Mouse (Mus musculus) midbrain, embryonic 16.5 days (tissue): ENCODE measurements around the gene Rnf39. TPM values are rescaled to one million over a fixed set of nuclear protein-coding genes. Genes with fewer than 3 reads are reported as not detected.

Source experiments
- ATAC-seq: fragments of 200-750 bp; cut with Nextera tagmentation; 2 replicates; pipeline ENCODE4 v1.8.0; 2017; ENCODE audit warnings: moderate TSS enrichment
- H3K27ac ChIP-seq: fragments of 300-500 bp; sonication (generic); 2 replicates; pipeline ENCODE4 v1.5.1; 2014; ENCODE audit warnings: mild to moderate bottlenecking, low read length, mixed read lengths
- H3K27me3 ChIP-seq: fragments of 300-500 bp; sonication (generic); 2 replicates; pipeline ENCODE4 v1.6.1; 2014; ENCODE audit warnings: low read depth, low read length, mixed read lengths; ENCODE audit not compliant: control insufficient read depth, insufficient read depth
- H3K36me3 ChIP-seq: fragments of 300-500 bp; sonication (generic); 2 replicates; pipeline ENCODE4 v1.6.1; 2014; ENCODE audit warnings: mild to moderate bottlenecking, low read length, moderate library complexity, mixed read lengths; ENCODE audit not compliant: control insufficient read depth, insufficient read depth
- H3K4me1 ChIP-seq: fragments of 300-500 bp; sonication (generic); 2 replicates; pipeline ENCODE4 v1.6.1; 2014; ENCODE audit warnings: mild to moderate bottlenecking, low read length, mixed read lengths; ENCODE audit not compliant: control insufficient read depth, insufficient read depth
- H3K4me2 ChIP-seq: fragments of 300-500 bp; sonication (generic); 2 replicates; pipeline ENCODE4 v1.6.1; 2014; ENCODE audit warnings: mild to moderate bottlenecking, low read length, mixed read lengths
- H3K4me3 ChIP-seq: fragments of 300-500 bp; sonication (generic); 2 replicates; pipeline ENCODE4 v1.5.1; 2014; ENCODE audit warnings: low read depth, mild to moderate bottlenecking, low read length, moderate library complexity, mixed read lengths
- H3K9ac ChIP-seq: fragments of 300-500 bp; sonication (generic); 2 replicates; pipeline ENCODE4 v1.6.1; 2014; ENCODE audit warnings: low read depth, low read length, mixed read lengths
- H3K9me3 ChIP-seq: fragments of 300-500 bp; sonication (generic); replicated peaks from 2 replicates; pipeline ENCODE4 v1.6.1; 2014; ENCODE audit warnings: mild to moderate bottlenecking, low read length, mixed read lengths; ENCODE audit not compliant: control insufficient read depth, poor library complexity, severe bottlenecking
- WGBS: fragments of 180-500 bp; shearing (Covaris S2); extraction: QIAGEN DNeasy Blood & Tissue Kit; methylation state at CpG from one replicate; pipeline ENCODE4 v1.1.7; 2014; 5-methylcytosine and 5-hydroxymethylcytosine counted together
- polyA plus RNA-seq: library from polyadenylated mRNA; unstranded; fragments of >200 nt; fragmentation: Nextera tagmentation; extraction: Ambion mirVana; gene quantifications from 2 replicates; pipeline ENCODE4 v1.2.1, GENCODE M21; 2015

Rnf39 gene
- polyA plus RNA-seq, 1 experiment from 2014 or later = 2.0 TPM

DNA sequence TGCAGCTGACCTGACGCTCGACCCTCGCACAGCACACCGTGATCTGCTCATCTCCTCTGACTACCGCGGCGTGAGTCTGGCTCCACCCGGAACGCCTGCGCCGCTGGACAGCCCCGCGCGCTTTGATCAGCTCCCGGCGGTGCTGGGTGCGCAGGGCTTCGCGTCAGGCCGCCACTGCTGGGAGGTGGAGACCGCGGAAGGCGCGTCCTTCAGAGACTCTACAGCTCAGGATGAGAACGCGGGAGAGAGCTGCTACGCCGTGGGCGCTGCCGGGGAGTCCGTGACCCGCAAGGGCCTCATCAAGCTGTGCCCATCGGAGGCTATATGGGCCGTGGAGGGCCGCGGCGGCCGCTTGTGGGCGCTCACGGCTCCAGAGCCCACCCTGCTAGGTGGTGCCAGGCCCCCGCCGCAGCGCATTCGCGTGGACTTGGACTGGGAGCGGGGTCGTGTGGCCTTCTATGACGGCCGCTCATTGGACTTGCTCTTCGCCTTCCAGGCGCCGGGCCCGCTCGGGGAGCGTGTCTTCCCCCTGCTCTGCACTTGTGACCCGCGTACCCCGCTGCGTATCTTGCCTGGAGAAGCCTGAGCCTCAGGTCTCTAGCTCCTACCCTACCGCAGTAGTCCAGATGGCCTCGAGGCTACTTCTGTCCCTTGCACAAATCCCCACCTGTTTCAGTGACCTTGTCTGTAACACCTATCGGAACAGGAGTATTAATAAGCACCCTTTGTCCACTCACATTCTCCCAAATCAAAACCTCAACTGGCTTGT lies 4.5 kb downstream of the Rnf39 start:
- peak overlapping the region; percentile 55 for H3K4me3 ChIP-seq
- WGBS = under 1% methylated on average over 62 of the region's 62 CpGs
- H3K36me3 ChIP-seq = peaks cover 5% of the 10 kb centered on the region; the same call in 1 of the 2 replicates
- H3K4me2 ChIP-seq = peak overlapping the region; percentile 86
- H3K4me1 ChIP-seq = peaks cover 27% of the 10 kb centered on the region
- H3K27ac ChIP-seq = peak overlapping the region; percentile 79
- peaks cover 14% of the 10 kb centered on the region for H3K27me3 ChIP-seq
- H3K9ac ChIP-seq = peak overlapping the region; percentile 80
- H3K9me3 ChIP-seq = no peaks in the 10 kb centered on the region
- peak; percentile 63 for ATAC-seq

- Histone ChIP-seq H3K36me3 (peaks cover 5% of the 10 kb centered on the region; the same call in 1 of the 2 replicates), H3K4me2 (no peak overlapping the region), H3K27ac (no peak overlapping the region), H3K9me3 (no peaks in the 10 kb centered on the region), H3K27me3 (peaks cover 9% of the 10 kb centered on the region), H3K4me3 (no peak overlapping the region), H3K4me1 (peaks cover 22% of the 10 kb centered on the region), H3K9ac (no peak overlapping the region)
- no peak for ATAC-seq
- WGBS = 81% methylated on average over 1 of the region's 1 CpGs
Observed at GRCm38 (mm10) chr17:36948286-36948685, 5.6 kb downstream of the Rnf39 start.

DNA sequence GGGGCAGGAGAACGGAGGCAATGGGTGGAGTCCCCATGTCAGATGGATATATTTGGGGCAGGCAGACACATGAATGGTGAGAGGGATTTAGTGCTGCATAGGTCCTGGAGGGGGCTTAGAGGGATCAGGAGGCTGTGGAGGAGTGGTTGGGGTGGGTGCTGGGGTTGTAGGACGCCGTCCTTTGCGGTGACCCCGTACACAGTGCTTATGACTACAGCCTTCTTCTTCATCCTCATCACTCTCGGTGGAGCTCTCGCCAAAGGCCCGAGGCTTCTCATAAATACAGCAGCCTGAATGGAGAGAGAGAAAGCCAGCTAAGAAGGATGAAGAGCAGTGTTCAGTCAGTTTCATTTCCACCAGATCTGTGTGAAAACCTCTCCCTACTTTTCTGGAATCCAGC lies 6.5 kb downstream of the Rnf39 start:
- Histone ChIP-seq H3K27me3 (peaks cover 7% of the 10 kb centered on the region), H3K4me1 (peaks cover 22% of the 10 kb centered on the region), H3K4me3 (no peak overlapping the region), H3K4me2 (no peak overlapping the region), H3K9ac (no peak overlapping the region), H3K27ac (no peak overlapping the region), H3K36me3 (peaks cover 5% of the 10 kb centered on the region; the same call in 1 of the 2 replicates), H3K9me3 (no peaks in the 10 kb centered on the region)
- WGBS = 92% methylated on average over 8 of the region's 8 CpGs
- no peak for ATAC-seq

DNA sequence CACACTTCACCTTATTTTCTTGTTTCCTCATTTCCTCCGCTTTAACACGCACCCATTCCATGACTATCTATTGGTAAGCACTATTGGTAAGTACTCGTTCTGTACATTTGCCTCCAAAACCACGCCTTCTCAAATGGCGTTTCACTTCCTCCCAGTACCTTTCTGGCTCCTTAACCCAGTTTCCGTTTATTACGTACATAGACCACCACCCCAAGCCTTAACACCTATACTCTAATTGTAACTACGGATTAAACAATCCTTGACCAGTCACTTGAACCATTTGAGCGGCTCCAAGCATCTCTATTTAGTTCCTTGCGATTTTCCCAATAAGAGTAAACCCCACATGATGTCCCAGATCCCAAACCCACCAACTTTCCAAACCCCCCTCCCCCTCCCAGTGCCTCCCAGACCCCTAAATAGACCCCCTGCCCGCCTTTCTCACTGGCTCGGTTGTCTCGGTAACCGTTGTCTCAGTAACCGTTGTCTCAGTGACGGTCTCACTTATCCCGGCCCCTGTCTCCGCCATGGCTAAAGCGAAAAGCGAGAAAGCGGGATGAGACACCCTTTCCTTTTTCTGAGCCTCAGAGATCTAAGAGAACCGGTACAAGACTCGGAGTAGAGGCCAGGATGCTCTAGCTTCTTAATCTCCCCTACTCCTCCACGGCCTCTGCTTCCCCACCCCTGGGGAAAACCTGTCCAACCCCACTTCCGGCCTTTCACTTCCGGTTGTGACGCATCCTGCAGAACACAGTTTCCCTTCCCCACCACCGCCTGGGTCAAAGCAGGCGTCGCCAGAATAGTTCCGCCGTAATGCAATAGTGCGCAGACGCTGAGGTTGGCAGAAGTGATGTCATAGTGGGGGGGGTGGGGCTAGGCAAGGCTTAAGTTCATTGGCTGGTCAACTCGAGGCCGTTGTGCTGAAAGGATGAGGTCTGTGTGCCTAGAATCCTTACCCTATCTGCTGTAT lies 8.5 kb downstream of the Rnf39 start, which contains the start of gene Ppp1r11:
Gene Ppp1r11 (minus strand): TSS at position 761 of the 967 bp plus-strand sequence.
- Histone ChIP-seq H3K4me2 (peak within 1 kb of the TSS; percentile 91), H3K4me1 (peaks cover 15% of the 10 kb centered on the region), H3K4me3 (peak within 1 kb of the TSS; percentile 66), H3K27ac (peak within 1 kb of the TSS; percentile 87), H3K9ac (peak within 1 kb of the TSS; percentile 76), H3K27me3 (no peaks in the 10 kb centered on the region), H3K36me3 (peaks cover 5% of the 10 kb centered on the region; the same call in 1 of the 2 replicates), H3K9me3 (no peaks in the 10 kb centered on the region)
- ATAC-seq = peak; percentile 95
- WGBS = 2% methylated on average over 36 of the region's 36 CpGs

GRCm38 (mm10) chr17:36952631-36953030 lies 9.9 kb downstream of the Rnf39 start:
- peaks cover 5% of the 10 kb centered on the region; the same call in 1 of the 2 replicates for H3K36me3 ChIP-seq
- no peaks in the 10 kb centered on the region for H3K27me3 ChIP-seq
- no peak overlapping the region for H3K4me3 ChIP-seq
- 94% methylated on average over 2 of the region's 2 CpGs for WGBS
- H3K9ac ChIP-seq = no peak overlapping the region
- no peak for ATAC-seq
- H3K4me2 ChIP-seq = no peak overlapping the region
- no peaks in the 10 kb centered on the region for H3K9me3 ChIP-seq
- no peak overlapping the region for H3K27ac ChIP-seq
- H3K4me1 ChIP-seq = peaks cover 14% of the 10 kb centered on the region

DNA sequence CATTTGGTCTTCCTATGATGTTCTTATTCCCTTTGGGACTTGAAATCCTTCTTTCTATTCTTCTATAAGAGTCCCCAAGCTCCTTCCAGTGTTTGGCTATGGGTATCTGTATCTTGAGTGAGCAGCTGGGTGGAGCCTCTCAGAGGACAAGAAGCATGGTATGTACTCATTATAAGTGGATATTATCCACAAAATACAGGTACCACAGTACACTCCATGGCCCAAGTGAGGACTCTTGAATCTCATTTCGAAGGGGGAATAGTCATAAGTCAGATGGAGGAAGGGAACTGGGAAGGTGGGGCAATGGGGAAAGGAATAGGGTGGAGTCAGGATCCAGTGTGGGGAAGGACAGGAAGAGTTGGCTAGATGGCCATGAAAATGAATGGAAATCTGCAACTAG lies 10.3 kb downstream of the Rnf39 start:
- 97% methylated on average over 1 of the region's 1 CpGs for WGBS
- no peak for ATAC-seq
- H3K9me3 ChIP-seq = no peaks in the 10 kb centered on the region
- H3K4me3 ChIP-seq = no peak overlapping the region
- H3K27ac ChIP-seq = no peak overlapping the region
- H3K9ac ChIP-seq = no peak overlapping the region
- H3K4me2 ChIP-seq = no peak overlapping the region
- peaks cover 16% of the 10 kb centered on the region for H3K4me1 ChIP-seq
- H3K27me3 ChIP-seq = no peaks in the 10 kb centered on the region
- H3K36me3 ChIP-seq = peaks cover 5% of the 10 kb centered on the region; the same call in 1 of the 2 replicates

- Histone ChIP-seq H3K27ac (peak within 1 kb of the TSS; percentile 78), H3K9me3 (no peaks in the 10 kb centered on the region), H3K4me1 (peaks cover 13% of the 10 kb centered on the region), H3K9ac (peak within 1 kb of the TSS; percentile 78), H3K4me3 (peak within 1 kb of the TSS; percentile 74), H3K27me3 (no peaks in the 10 kb centered on the region), H3K4me2 (peak within 1 kb of the TSS; percentile 85), H3K36me3 (no peaks in the 10 kb centered on the region)
- WGBS = under 1% methylated on average over 46 of the region's 46 CpGs
- peak; percentile 97 for ATAC-seq
Observed at GRCm38 (mm10) chr17:36957999-36958743, 15.5 kb downstream of the Rnf39 start, which contains the start of the genes Znrd1 and Znrd1as. TSS of gene Znrd1 (minus strand) at chr17:36958559. TSS of gene Znrd1as (plus strand) at chr17:36958592.

GRCm38 (mm10) chr17:36958884-36959283 lies 16.2 kb downstream of the Rnf39 start:
- Histone ChIP-seq H3K4me2 (peak overlapping the region; percentile 85), H3K27me3 (no peaks in the 10 kb centered on the region), H3K27ac (peak overlapping the region; percentile 68), H3K9me3 (no peaks in the 10 kb centered on the region), H3K4me1 (peaks cover 13% of the 10 kb centered on the region), H3K4me3 (peak overlapping the region; percentile 74), H3K36me3 (no peaks in the 10 kb centered on the region), H3K9ac (peak overlapping the region; percentile 78)
- WGBS = 9% methylated on average over 12 of the region's 12 CpGs
- ATAC-seq = peak; percentile 11; the same call in 1 of the 2 replicates
